Mouse (Mus musculus): ENCODE results near the gene Wdfy2. TPM values are rescaled to one million over a fixed set of nuclear protein-coding genes. Genes with fewer than 3 reads are reported as not detected.

The Wdfy2 gene
- polyA plus RNA-seq (2012; rRNA removed): 12.4 and 13.0 TPM in 2 replicates

DNA sequence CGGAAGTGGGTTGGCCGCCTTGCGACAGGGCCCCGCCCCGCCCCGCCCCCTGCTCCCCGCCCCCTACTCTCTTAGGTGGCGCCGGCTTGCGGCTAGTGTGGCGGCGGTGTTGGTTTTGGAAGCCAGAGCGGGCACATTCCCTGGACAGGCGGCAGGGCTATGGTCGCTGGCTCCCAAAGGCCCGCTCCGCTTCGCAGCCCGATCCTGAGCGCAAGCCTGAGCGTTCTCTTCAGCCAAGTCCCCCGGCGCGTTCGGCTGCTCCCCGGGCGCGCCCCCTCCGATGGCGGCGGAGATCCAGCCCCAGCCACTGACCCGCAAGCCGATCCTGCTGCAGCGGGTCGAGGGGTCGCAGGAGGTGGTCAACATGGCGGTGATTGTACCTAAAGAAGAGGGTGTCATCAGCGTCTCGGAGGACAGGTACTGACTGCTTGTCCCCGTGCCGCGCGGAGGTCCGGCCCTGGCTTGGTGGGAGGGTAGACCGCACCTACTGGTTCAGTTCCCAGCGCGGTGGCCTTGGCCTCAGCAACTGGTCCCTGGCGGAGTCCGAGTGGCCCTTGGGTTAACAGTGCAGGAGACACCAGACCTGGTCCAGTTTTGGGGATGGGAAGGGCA, at the start of gene Wdfy2:
Wdfy2 (plus strand) TSS at position 38 of the 612 bp plus-strand sequence.

DNA sequence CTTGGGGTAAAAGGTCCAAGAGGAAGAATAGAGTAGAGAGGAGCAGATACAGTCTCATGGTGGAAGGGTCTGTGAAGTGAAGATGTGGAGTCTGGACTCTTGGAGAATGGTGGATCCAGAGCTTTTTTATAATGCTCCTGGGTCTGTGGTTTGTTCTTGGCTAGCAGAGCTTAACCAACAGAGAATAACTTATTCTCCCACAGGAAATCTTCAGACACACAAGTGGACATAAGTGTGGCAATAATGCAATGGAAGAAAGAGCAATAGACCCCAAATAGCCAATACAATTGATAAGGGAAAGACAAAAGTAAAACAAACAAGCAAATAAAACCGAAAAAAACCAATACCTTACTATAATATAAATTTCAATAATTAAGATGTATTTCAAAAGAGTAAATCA, 146.9 kb downstream of the Wdfy2 start, which contains the start of gene Defb48:
Defb48 (minus strand) TSS at position 101 of the 400 bp plus-strand sequence.

DNA sequence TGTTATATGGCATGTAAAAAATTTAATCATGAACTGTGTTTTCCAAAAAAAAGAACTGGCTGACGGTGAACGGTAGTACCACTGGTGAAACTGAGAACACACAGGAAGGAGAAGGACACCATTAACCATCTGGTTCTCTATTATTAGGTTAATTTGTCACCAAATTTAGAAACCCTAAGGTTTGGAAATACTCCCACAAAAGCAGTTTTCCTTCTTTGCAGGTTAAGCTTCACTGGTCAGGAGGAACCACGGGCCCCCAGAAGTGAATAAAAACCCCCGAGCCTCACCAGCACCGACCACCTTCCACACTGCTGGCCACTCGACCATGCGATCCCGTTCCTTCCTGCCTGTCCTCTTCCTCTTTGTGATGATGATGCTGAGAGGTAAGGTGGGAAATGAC, 160.3 kb downstream of the Wdfy2 start, which contains the start of gene Defb47:
Defb47 (plus strand) TSS at position 301 of the 400 bp plus-strand sequence.

Other genes with a start within 250 kb of the Wdfy2 start
- 0.11 TPM in 1 of 2 replicates, not detected in the other for gene Serpine3, start 174.0 kb upstream of the Wdfy2 start, polyA plus RNA-seq (2012; rRNA removed)
- 16.5 and 17.1 TPM in 2 replicates for gene Ints6, start 76.5 kb upstream of the Wdfy2 start, polyA plus RNA-seq (2012; rRNA removed)
- gene Defb48, start 146.8 kb downstream of the Wdfy2 start, polyA plus RNA-seq (2012; rRNA removed): not detected in 2 replicates
- gene Defb47, start 160.4 kb downstream of the Wdfy2 start, polyA plus RNA-seq (2012; rRNA removed): 0.41 TPM in 1 of 2 replicates, not detected in the other
- not detected in 2 replicates for gene Defb43, start 174.1 kb downstream of the Wdfy2 start, polyA plus RNA-seq (2012; rRNA removed)
- gene Defb42, start 209.3 kb downstream of the Wdfy2 start, polyA plus RNA-seq (2012; rRNA removed): 0.11 and 0.20 TPM in 2 replicates
- not detected in 2 replicates for gene Defb30, start 212.3 kb downstream of the Wdfy2 start, polyA plus RNA-seq (2012; rRNA removed)

Measured in central nervous system, embryonic 14 days (tissue).